Mouse (Mus musculus) E14TG2a.4 (cell line): ENCODE measurements around the gene Macrod2.

Experiments used
- H3K27me3 ChIP-seq: 2 replicates; pipeline ENCODE4 v1.6.1; 2014; ENCODE audit warnings: low read length, control low read depth; ENCODE audit not compliant: insufficient read depth
- H3K36me3 ChIP-seq: 2 replicates; pipeline ENCODE4 v1.6.1; 2014; ENCODE audit warnings: low read length, control low read depth; ENCODE audit not compliant: insufficient read depth
- H3K4me1 ChIP-seq: replicated peaks from 2 replicates; pipeline ENCODE4 v1.6.1; 2014; ENCODE audit warnings: low read depth, low read length, control low read depth
- H3K4me3 ChIP-seq: replicated peaks from 2 replicates; pipeline ENCODE4 v1.5.1; 2014; ENCODE audit warnings: mild to moderate bottlenecking, low read length
- H3K9me3 ChIP-seq: 2 replicates; pipeline ENCODE4 v1.6.1; 2014; ENCODE audit warnings: low read length, control low read depth
- CTCF ChIP-seq: conservative IDR thresholded peaks from 2 replicates; pipeline ENCODE4 v1.5.1; 2014; ENCODE audit warnings: low read length
- NANOG ChIP-seq: IDR thresholded peaks from 2 replicates; pipeline ENCODE4 v1.6.1; 2014; ENCODE audit warnings: borderline replicate concordance, low read length, mixed read lengths
- POU5F1 ChIP-seq: IDR thresholded peaks from 2 replicates; pipeline ENCODE4 v1.6.1; 2014; ENCODE audit warnings: low read length, borderline replicate concordance

Macrod2 gene

DNA sequence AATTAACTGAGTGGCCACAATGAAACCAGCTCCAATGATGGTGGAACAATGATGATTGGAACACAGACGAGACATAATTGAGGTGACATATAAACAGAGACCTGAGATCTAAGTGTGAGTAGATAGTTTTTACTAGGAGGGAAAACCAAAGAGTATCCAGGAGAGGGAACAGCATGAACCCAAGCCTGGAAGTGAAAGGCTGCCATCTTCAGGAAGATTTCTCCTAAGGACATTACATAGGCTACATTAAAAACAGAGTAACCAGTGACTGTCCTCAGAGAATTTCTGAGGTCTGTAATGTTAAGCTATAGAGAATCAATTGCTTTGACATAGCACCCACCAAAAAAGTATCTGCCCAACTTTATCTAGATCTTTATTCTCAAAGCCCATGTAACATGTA, 999.7 kb downstream of the Macrod2 start:
- TF ChIP-seq CTCF (no peak), NANOG (no peak)
- H3K4me1 ChIP-seq, result no peaks in the 10 kb centered on the region
- H3K36me3 ChIP-seq, result no peaks in the 10 kb centered on the region
- no peaks in the 10 kb centered on the region for H3K9me3 ChIP-seq
- no peaks in the 10 kb centered on the region for H3K27me3 ChIP-seq
- H3K4me3 ChIP-seq, result no peak overlapping the region

DNA sequence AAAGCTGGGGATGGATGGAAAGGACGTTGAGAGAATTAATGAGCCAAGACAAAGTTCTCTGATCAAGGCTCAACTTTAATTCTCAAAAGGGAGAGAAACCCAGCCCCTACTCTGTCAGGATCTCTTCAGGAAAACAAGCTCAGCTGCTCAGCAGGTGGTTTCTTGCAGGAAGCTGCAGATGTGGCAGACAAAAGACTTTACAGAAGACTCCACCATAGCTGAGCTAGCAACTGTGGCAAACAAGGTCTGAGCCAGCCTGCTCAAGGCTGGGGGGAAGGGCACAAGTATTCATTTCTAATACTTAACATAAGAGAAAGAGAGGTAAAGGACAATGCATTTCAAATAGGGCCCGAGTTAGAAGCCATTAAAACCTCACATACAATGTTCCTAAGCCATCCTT, 1013.7 kb downstream of the Macrod2 start:
- TF ChIP-seq NANOG, result no peak
- TF ChIP-seq POU5F1, result no peak
- TF ChIP-seq CTCF, result no peak
- Histone ChIP-seq H3K36me3 (no peaks in the 10 kb centered on the region), H3K9me3 (peaks cover 11% of the 10 kb centered on the region), H3K27me3 (no peaks in the 10 kb centered on the region), H3K4me1 (peaks cover 27% of the 10 kb centered on the region), H3K4me3 (no peak overlapping the region)

DNA sequence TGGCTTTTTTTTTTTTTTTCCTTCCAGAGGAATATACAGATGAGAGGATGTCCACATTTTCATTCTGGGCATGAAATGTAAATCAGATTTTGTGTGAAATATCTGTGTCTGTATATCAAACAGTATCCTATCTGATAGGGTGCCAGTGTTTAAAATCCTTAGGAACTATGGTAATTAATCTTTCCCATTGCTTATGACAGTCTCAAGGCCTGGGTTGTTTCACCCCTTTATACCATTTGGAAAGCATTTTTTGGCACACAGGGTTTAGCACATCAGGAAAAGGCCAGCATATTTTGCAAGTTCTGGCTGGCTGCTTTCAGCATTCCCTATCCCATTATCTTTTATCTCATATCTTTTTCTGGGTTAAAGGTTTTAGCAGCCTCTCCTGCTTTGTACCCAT, 1021.3 kb downstream of the Macrod2 start:
- no peaks in the 10 kb centered on the region for H3K27me3 ChIP-seq
- TF ChIP-seq CTCF (no peak), POU5F1 (no peak), NANOG (no peak)
- peaks cover 3% of the 10 kb centered on the region; the same call in 1 of the 2 replicates for H3K36me3 ChIP-seq
- peaks cover 25% of the 10 kb centered on the region for H3K9me3 ChIP-seq
- H3K4me1 ChIP-seq, result peaks cover 13% of the 10 kb centered on the region
- H3K4me3 ChIP-seq, result no peak overlapping the region

DNA sequence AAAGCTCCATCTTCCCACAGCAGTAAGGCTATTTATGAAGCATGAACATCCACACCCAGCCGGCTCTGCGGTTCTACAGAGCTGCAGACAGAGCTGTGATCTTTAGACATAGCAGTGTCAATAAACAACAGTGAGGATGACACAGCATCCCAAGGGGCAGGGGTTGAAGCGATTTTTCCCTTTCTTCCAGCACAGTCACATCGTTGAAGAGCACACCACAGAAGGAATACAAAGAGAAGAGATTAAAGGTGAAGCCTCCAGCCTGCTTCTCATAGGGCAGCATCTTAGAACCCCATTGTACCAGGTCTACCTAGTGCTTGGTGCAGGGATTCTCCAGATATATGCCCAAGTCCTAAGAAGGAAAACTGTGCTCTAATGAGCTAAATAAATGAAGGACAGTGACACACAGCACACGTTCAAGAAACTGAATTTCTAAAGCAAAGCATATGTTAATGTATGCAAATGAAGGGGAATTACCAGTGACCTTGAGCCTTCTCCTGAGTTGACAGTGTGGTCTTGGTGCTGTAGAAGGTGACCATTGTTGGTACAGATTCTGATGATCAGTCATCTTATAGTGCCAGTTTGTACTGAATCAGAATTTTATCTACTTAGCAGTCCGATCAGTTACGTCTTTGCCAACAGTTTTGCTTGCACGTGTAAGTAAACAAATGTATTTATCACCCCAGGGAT, 1021.9 kb downstream of the Macrod2 start:
- Histone ChIP-seq H3K4me1 (peaks cover 13% of the 10 kb centered on the region), H3K36me3 (peaks cover 3% of the 10 kb centered on the region; the same call in 1 of the 2 replicates), H3K27me3 (no peaks in the 10 kb centered on the region), H3K4me3 (no peak overlapping the region), H3K9me3 (peaks cover 21% of the 10 kb centered on the region)
- TF ChIP-seq POU5F1 (peak; percentile 32; the same call in 1 of the 2 replicates), CTCF (no peak)

DNA sequence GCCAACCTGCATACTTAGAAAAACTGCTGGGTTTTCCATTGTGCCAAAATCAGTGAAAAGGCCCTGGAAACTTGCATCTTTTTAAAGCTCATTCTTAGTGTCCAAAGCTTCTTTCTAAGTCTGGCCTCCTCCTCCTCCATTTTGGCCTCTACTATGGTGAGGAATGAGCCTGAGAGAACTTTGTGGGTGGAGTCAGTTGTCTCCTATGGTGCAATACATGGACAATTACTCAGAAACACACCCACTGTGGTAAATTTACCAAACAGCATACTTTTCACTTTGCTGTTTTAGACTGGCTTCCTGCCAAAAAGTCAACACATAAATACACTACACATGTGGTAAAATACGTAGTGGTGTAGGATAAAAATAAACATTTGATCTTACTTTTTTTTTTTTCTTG, 1024.7 kb downstream of the Macrod2 start:
- H3K27me3 ChIP-seq, result no peaks in the 10 kb centered on the region
- peaks cover 3% of the 10 kb centered on the region; the same call in 1 of the 2 replicates for H3K36me3 ChIP-seq
- H3K9me3 ChIP-seq, result peaks cover 21% of the 10 kb centered on the region
- H3K4me1 ChIP-seq, result peaks cover 13% of the 10 kb centered on the region
- TF ChIP-seq POU5F1 (no peak), NANOG (no peak), CTCF (no peak)
- H3K4me3 ChIP-seq, result no peak overlapping the region

DNA sequence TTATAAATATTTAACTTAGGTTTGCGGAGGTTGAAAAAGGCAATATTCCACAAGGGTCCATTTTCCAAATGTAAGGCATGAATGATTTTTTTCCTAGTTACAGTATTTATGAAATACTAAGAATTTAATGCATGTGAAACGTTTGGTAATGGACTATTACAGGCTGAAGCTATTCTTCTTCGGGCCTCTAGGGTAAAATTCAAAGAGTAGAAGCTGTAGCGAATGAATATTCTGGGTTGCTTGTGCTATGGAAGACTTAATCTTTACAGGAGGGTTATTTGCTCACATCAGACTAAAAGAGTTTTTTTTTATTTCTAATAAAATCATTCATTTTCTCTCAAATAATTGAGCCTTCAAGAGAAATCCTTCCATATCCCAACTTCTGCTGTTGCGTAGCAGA, 1039.0 kb downstream of the Macrod2 start:
- H3K27me3 ChIP-seq, result no peaks in the 10 kb centered on the region
- no peak for TF ChIP-seq POU5F1
- TF ChIP-seq NANOG, result no peak
- TF ChIP-seq CTCF, result no peak

DNA sequence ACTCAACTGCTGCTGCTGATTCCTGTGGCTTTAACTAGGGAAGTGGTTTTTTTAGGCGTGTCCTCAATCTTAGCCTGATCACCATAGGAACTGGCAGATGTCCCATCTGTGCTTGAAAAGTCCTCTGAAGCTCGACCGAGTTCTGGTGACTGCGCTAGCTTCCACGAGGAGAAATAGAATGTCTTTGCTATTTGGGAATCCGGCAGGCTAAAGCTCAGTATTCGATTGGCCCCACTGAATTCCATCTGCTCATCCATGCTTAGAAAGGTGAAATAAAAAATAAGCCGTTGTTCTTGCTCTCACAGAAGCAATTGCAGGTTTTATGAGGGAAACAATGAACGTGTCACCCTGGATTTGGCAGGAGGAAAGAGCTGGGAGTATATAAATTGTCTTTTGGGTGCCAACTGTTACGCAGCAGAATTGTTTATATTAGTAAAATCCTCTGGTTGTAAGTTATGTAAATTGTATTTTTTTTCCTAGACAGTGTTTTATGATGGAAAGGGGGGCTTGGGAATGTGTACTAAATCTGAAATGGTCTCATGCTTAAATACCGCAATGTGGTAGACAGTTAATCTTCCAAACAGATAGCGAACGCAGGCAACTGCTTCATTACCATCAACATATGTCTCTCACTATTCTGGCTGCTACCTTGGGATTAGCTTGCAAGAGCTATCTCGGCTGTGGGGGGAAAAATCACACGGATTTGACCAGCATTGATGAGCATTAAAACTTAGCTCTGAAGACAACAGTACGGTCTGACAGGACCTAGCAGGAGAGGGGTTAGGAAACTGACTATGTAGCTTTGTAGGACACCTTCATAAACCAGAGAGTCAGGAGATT, 1039.8 kb downstream of the Macrod2 start:
- no peaks in the 10 kb centered on the region for H3K36me3 ChIP-seq
- TF ChIP-seq CTCF, result no peak
- TF ChIP-seq POU5F1, result no peak
- TF ChIP-seq NANOG, result no peak

More for the DNA sequence above, 1039.0 kb downstream of the Macrod2 start:
- H3K4me1 ChIP-seq, result no peaks in the 10 kb centered on the region
- H3K4me3 ChIP-seq, result no peak overlapping the region
- no peaks in the 10 kb centered on the region for H3K36me3 ChIP-seq
- no peaks in the 10 kb centered on the region for H3K9me3 ChIP-seq

DNA sequence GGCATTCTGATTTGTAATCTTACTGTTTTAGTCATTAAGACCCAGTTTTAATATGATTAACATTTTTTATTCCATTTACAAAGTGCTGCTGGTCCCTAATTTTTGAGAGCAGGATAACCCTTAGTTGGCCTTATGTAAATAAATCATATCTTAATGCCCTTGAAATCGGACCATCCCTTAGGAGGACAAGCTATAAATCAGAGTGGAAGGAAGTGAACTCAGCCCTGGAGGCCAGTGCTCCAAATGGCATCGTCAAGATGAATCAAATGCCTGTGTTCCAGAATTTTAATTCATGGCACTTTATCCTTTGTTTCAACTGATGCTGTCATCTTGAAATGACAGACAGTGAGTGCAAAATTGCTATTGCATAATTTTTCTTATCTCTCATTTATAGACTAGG, 1046.8 kb downstream of the Macrod2 start:
- Histone ChIP-seq H3K36me3 (no peaks in the 10 kb centered on the region), H3K9me3 (no peaks in the 10 kb centered on the region), H3K4me3 (no peak overlapping the region), H3K27me3 (no peaks in the 10 kb centered on the region), H3K4me1 (no peaks in the 10 kb centered on the region)
- TF ChIP-seq NANOG (no peak), CTCF (no peak), POU5F1 (no peak)

More for the DNA sequence above, 1039.8 kb downstream of the Macrod2 start:
- no peaks in the 10 kb centered on the region for H3K27me3 ChIP-seq
- H3K4me3 ChIP-seq, result no peak overlapping the region
- no peaks in the 10 kb centered on the region for H3K9me3 ChIP-seq
- no peaks in the 10 kb centered on the region for H3K4me1 ChIP-seq

DNA sequence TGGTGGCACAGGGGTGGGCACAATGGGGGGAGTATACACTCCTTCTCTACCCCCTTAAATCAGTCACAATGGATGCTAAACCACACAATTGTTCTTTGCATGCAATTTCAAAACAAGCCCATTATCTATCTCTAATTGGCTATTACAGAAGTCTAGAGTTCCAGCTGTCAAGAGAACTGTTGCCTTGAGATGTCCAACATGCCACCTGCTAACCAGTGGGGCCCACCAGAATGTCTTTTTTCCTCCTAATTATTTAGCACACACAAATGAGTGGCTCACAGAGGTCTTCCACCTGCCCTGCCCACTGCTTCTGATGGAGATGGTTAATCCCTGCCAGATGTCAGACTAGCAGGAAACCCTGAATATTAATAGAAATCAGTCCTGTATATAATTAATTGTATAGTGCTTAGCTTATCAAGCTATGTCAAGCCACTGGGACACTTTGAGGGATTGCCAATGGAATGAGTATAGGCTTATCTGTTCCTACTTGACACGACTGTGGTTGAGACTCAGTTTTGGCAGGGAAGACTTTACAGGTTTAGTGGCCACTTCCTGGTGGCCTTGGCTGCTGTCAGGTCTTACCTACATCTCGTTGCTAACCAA, 1054.1 kb downstream of the Macrod2 start:
- Histone ChIP-seq H3K4me1 (no peaks in the 10 kb centered on the region), H3K27me3 (no peaks in the 10 kb centered on the region), H3K4me3 (no peak overlapping the region), H3K36me3 (no peaks in the 10 kb centered on the region), H3K9me3 (no peaks in the 10 kb centered on the region)
- TF ChIP-seq POU5F1 (no peak), NANOG (no peak), CTCF (no peak)
